Mouse (Mus musculus) Patski (cell line): ENCODE data around the gene Fstl3. TPM values are rescaled to one million over a fixed set of nuclear protein-coding genes. Genes with fewer than 3 reads are reported as not detected.

Experiments
- ATAC-seq: fragments of 100-300 bp; one replicate; pipeline ENCODE4 v1.8.0; 2021
- CTCF ChIA-PET: fragments of 350-600 bp; sonication (Branson Sonifier 250); formaldehyde crosslinking; loops from one replicate; lab custom pipeline; 2022; ENCODE audit warnings: inconsistent platforms; lab: Charles Lee
- POLR2A ChIA-PET: fragments of 350-600 bp; sonication (Branson Sonifier 250); formaldehyde crosslinking; loops from one replicate; lab custom pipeline; 2022; ENCODE audit warnings: antibody characterized with exemption, inconsistent platforms; lab: Charles Lee
- DNase-seq: peaks from one replicate; pipeline ENCODE4 v3.0.0-alpha.2; 2011; ENCODE audit warnings: low read depth, low spot score
- H3K27me3 ChIP-seq: fragments of 371-371 bp; one replicate; pipeline ENCODE4 v1.5.1; 2021
- CTCF ChIP-seq: fragments of 100-300 bp; IDR thresholded peaks from one replicate; pipeline ENCODE4 v1.5.1; 2021
- in situ Hi-C: fragments of 300-500 bp; cut with MboI; formaldehyde crosslinking; loops from 3 replicates; pipeline ENCODE4 v1.11.1; 2018; ENCODE audit warnings: low pct_unique_long_range_greater_than_20kb, mixed read lengths
- polyA plus RNA-seq: library from polyadenylated mRNA; unstranded; gene quantifications from one replicate; pipeline ENCODE4 v1.2.3, GENCODE M21; 2021

Gene Fstl3
- polyA plus RNA-seq, 1 experiment from 2014 or later, result 2.3 TPM

DNA sequence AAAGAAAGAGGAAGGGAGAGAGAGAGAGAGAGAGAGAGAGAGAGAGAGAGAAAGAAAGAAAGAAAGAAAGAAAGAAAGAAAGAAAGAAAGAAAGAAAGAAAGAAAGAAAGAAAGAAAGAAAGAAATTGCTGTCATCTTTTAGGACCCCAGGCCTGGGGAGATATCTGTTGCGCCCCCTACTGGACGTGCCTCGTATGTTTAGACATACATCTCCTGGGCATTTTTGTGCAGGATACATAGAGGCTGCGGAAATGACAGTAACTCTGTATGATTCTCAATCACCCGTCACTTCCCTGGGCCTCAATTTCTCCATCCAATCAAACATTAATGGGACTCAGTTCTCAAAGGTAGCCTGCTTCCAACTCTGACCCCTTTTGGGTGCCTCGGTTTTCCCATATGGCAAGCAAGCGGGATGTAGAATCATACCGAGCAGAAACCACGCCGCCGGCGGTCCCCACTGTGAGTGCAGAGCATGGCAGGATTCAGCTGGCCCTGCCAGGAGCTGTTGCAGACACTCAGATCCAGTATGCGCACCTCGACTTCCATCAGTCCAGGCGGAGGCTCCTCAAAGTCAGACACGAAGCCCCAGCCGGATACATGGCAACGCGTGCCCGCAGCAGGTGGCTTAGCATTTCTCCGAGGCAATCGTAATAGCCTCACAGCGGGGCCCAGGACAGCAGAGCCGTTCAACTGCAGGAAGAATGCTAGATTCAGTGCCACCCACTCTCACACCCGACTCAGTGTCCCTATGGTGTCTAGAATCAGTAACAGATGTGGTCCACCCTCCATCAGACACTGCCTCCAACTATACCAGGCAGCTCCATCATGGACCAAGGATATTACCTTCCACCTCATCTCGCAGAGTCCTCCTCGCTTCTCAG, 7.1 kb downstream of the Fstl3 start:
- in situ Hi-C loops, result loop anchor here (10.0 kb wide), 1 partner anchor 89 kb away; no protein-coding TSS in a partner anchor
- POLR2A ChIA-PET, result no interaction called here
- DNase-seq, result no peak

GRCm38 (mm10) chr10:79788386-79789158, 11.5 kb downstream of the Fstl3 start:
- ChIA-PET CTCF (interaction anchor here (0.6 to 2.8 kb wide), 10 partner anchors 9 to 91 kb away, joined by 3 to 18 read pairs (median 4); no protein-coding TSS in a partner anchor), POLR2A (interaction anchor here (1.2 kb wide), 1 partner anchor 24 kb away, joined by 3 read pairs; no protein-coding TSS in a partner anchor)
- in situ Hi-C loops, result loop anchor here (10.0 kb wide), 1 partner anchor 94 kb away; no protein-coding TSS in a partner anchor
- TF ChIP-seq CTCF, result no peak
- DNase-seq (no peak), ATAC-seq (no peak)
- H3K27me3 ChIP-seq, result no peaks in the 10 kb centered on the region

More for the DNA sequence above, 7.1 kb downstream of the Fstl3 start:
- CTCF ChIA-PET, result interaction anchor here (1.4 to 2.0 kb wide), 3 partner anchors 16 to 29 kb away, joined by 4 to 11 read pairs (median 4); no protein-coding TSS in a partner anchor
- no peak for TF ChIP-seq CTCF
- no peak for ATAC-seq
- H3K27me3 ChIP-seq, result no peaks in the 10 kb centered on the region

DNA sequence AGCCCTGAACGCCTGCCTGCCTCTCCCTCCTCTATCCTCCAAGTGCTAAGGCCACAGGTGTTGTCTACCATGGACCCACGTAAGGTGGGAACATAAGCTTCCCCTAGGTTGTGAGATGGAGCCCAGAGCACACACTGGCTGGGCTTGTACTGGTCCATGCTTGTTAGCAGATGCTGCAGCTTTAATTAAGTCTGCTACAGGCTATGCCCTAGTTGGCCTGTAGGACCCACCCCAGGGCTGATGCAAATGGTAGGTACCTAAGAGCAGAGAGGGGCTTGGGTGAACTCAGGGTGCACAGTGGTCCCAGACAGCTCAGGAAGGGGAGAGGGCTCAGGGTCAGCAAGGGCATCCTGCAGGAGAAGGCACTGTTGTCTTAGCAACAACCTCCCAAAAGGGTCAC, 12.5 kb downstream of the Fstl3 start:
- no peak for TF ChIP-seq CTCF
- DNase-seq (no peak), ATAC-seq (no peak)
- in situ Hi-C loops, result loop anchor here (10.0 kb wide), 1 partner anchor 95 kb away; no protein-coding TSS in a partner anchor
- CTCF ChIA-PET, result interaction anchor here (1.0 to 2.8 kb wide), 7 partner anchors 9 to 51 kb away, joined by 3 to 18 read pairs (median 5); no protein-coding TSS in a partner anchor
- H3K27me3 ChIP-seq, result no peaks in the 10 kb centered on the region
- POLR2A ChIA-PET, result interaction anchor here (1.2 kb wide), 1 partner anchor 23 kb away, joined by 3 read pairs; no protein-coding TSS in a partner anchor

DNA sequence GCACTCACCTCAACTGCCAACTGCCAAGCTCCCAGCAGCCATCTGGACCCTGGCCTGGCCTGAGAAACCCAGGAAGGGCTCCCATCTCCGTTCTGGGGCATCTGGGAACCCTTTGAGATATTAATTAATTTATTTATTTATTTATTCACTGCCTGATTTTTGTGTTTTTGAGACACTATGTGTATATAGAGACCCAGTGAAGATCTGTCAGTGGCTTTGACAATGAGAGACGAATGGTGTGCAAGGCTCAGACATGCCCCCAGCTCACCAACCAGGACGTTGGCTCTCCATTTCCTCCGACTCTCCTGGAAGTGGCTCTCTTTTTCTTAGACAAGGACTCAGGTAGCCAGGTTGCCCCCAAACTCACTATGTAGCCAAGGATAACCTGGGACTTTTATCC, 13.8 kb downstream of the Fstl3 start, which contains the start of gene Prss57:
Prss57 (minus strand) TSS at position 101 of the 400 bp plus-strand sequence.
- CTCF ChIA-PET, result interaction anchor here (1.2 kb wide), 1 partner anchor 14 kb away, joined by 3 read pairs; no protein-coding TSS in a partner anchor
- TF ChIP-seq CTCF, result no peak
- DNase-seq (no peak), ATAC-seq (no peak)
- H3K27me3 ChIP-seq, result no peaks in the 10 kb centered on the region
- POLR2A ChIA-PET, result interaction anchor here (1.1 kb wide), 1 partner anchor 22 kb away, joined by 3 read pairs; no protein-coding TSS in a partner anchor
- in situ Hi-C loops, result no loop called here

DNA sequence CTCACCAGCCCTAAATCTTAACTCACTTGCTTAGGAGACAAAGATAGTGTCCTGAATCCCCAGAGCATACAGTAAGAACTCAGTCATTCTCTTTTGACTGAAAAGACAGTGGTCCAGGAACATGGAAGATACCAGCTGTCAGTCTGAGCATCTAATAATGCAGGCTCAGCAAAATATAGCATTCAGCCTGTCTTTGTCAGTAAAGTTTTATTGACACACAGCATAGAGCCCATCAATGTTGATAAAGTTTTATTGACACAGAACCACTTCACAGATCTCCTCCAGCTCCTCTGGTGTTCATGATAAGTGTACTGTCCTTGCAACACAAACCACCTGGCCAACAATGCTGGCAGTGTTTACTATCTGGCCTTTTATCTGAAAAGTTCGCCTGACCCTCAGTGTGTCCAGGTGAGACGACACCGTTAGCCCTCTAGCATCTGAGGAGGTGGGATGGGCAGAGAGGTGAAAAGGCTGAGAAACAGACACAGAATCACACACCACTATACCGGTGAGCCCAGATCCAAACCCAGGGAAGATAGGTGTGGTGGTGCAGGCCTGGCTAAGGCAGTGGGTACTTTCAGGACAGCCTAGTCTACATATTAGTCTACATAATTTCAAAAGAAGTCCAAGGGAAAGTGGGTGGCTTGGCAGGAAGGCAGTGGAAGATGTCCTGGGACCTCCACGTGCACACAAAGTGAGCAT, 15.4 kb downstream of the Fstl3 start:
- POLR2A ChIA-PET, result interaction anchor here (2.7 kb wide), 1 partner anchor 20 kb away, joined by 12 read pairs; no protein-coding TSS in a partner anchor
- DNase-seq, result no peak
- CTCF ChIA-PET, result interaction anchor here (2.7 to 3.2 kb wide), 2 partner anchors 10 to 20 kb away, joined by 17 to 24 read pairs; no protein-coding TSS in a partner anchor
- in situ Hi-C loops, result no loop called here
- no peak for ATAC-seq
- no peaks in the 10 kb centered on the region for H3K27me3 ChIP-seq
- no peak for TF ChIP-seq CTCF

- in situ Hi-C loops, result no loop called here
- TF ChIP-seq CTCF, result no peak
- CTCF ChIA-PET, result interaction anchor here (0.7 to 3.2 kb wide), 6 partner anchors 9 to 95 kb away, joined by 3 to 24 read pairs (median 4); no protein-coding TSS in a partner anchor
- POLR2A ChIA-PET, result interaction anchor here (2.7 kb wide), 1 partner anchor 19 kb away, joined by 12 read pairs; no protein-coding TSS in a partner anchor
- H3K27me3 ChIP-seq, result no peaks in the 10 kb centered on the region
- DNase-seq, result no peak
- peak; percentile 53 for ATAC-seq
Measured at GRCm38 (mm10) chr10:79793051-79793737, 16.1 kb downstream of the Fstl3 start, which contains the start of gene Palm. TSS of gene Palm (plus strand) at chr10:79793572.

GRCm38 (mm10) chr10:79793738-79794490, 16.8 kb downstream of the Fstl3 start:
- H3K27me3 ChIP-seq, result no peaks in the 10 kb centered on the region
- DNase-seq (no peak), ATAC-seq (no peak)
- CTCF ChIA-PET, result interaction anchor here (0.7 to 3.2 kb wide), 7 partner anchors 8 to 96 kb away, joined by 3 to 24 read pairs (median 6); no protein-coding TSS in a partner anchor
- no peak for TF ChIP-seq CTCF
- in situ Hi-C loops, result no loop called here
- POLR2A ChIA-PET, result interaction anchor here (0.6 to 2.7 kb wide), 4 partner anchors 9 to 22 kb away, joined by 3 to 12 read pairs (median 4); no protein-coding TSS in a partner anchor

DNA sequence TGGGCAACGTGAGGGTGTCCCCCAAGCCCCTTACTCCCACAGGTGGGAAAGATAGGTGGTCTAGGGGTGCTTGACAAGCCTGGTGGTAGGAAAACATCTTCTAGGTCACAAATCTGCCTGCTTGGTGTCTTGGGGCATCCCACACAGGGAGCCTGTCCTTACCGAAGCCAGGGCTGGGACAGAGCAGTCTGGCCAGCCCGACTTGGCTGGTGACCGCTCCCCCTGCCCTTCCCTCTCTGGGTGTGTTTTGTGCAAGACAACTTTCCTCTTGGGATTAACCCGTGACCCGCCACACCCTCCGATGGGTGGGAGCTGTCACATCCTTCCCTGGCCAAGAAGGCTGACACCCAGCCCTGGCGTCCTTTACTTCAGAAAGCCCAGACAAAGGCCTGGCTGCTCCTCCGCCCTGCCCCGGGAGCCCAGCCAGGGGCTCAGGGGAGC, 17.4 kb downstream of the Fstl3 start:
- TF ChIP-seq CTCF, result no peak
- no peak for ATAC-seq
- in situ Hi-C loops, result no loop called here
- ChIA-PET POLR2A (interaction anchor here (1.5 to 2.7 kb wide), 2 partner anchors 8 to 18 kb away, joined by 5 to 12 read pairs; no protein-coding TSS in a partner anchor), CTCF (interaction anchor here (1.0 to 3.2 kb wide), 6 partner anchors 8 to 96 kb away, joined by 3 to 24 read pairs (median 8); no protein-coding TSS in a partner anchor)
- H3K27me3 ChIP-seq, result no peaks in the 10 kb centered on the region
- no peak for DNase-seq
